Mouse (Mus musculus) embryonic facial prominence, embryonic 15.5 days (tissue): ENCODE data around the gene Cpsf3. TPM values are rescaled to one million over a fixed set of nuclear protein-coding genes. Genes with fewer than 3 reads are reported as not detected.

Experiments
- ATAC-seq: fragments of 200-750 bp; cut with Nextera tagmentation; 2 replicates; pipeline ENCODE4 v1.8.0; 2017; ENCODE audit warnings: low read depth, moderate TSS enrichment; ENCODE audit not compliant: insufficient number of reproducible peaks, low FRiP score, low TSS enrichment
- H3K27ac ChIP-seq: fragments of 300-500 bp; sonication (generic); replicated peaks from 2 replicates; pipeline ENCODE4 v1.5.1; 2015; ENCODE audit warnings: mild to moderate bottlenecking, inconsistent platforms
- H3K27me3 ChIP-seq: fragments of 300-500 bp; sonication (generic); 2 replicates; pipeline ENCODE4 v1.6.1; 2015; ENCODE audit warnings: inconsistent platforms
- H3K36me3 ChIP-seq: fragments of 300-500 bp; sonication (generic); 2 replicates; pipeline ENCODE4 v1.6.1; 2015; ENCODE audit warnings: mild to moderate bottlenecking, inconsistent platforms
- H3K4me1 ChIP-seq: fragments of 300-500 bp; sonication (generic); 2 replicates; pipeline ENCODE4 v1.6.1; 2015; ENCODE audit warnings: inconsistent platforms
- H3K4me2 ChIP-seq: fragments of 300-500 bp; sonication (generic); replicated peaks from 2 replicates; pipeline ENCODE4 v1.6.1; 2015; ENCODE audit warnings: mild to moderate bottlenecking, inconsistent platforms
- H3K4me3 ChIP-seq: fragments of 300-500 bp; sonication (generic); replicated peaks from 2 replicates; pipeline ENCODE4 v1.5.1; 2015; ENCODE audit warnings: mild to moderate bottlenecking, inconsistent platforms
- H3K9ac ChIP-seq: fragments of 300-500 bp; sonication (generic); 2 replicates; pipeline ENCODE4 v1.6.1; 2015; ENCODE audit warnings: inconsistent platforms
- H3K9me3 ChIP-seq: fragments of 300-500 bp; sonication (generic); replicated peaks from 2 replicates; pipeline ENCODE4 v1.6.1; 2016; ENCODE audit warnings: inconsistent platforms
- WGBS: fragments of 180-500 bp; shearing (Covaris S2); methylation state at CpG from one replicate; pipeline ENCODE4 v1.1.7; 2015; 5-methylcytosine and 5-hydroxymethylcytosine counted together
- polyA plus RNA-seq: library from polyadenylated mRNA; unstranded; fragments of >200 nt; fragmentation: Nextera tagmentation; extraction: Ambion mirVana; gene quantifications from 2 replicates; pipeline ENCODE4 v1.2.1, GENCODE M21; 2015

The Cpsf3 gene
- polyA plus RNA-seq = 89.6 and 96.8 TPM in 2 replicates

DNA sequence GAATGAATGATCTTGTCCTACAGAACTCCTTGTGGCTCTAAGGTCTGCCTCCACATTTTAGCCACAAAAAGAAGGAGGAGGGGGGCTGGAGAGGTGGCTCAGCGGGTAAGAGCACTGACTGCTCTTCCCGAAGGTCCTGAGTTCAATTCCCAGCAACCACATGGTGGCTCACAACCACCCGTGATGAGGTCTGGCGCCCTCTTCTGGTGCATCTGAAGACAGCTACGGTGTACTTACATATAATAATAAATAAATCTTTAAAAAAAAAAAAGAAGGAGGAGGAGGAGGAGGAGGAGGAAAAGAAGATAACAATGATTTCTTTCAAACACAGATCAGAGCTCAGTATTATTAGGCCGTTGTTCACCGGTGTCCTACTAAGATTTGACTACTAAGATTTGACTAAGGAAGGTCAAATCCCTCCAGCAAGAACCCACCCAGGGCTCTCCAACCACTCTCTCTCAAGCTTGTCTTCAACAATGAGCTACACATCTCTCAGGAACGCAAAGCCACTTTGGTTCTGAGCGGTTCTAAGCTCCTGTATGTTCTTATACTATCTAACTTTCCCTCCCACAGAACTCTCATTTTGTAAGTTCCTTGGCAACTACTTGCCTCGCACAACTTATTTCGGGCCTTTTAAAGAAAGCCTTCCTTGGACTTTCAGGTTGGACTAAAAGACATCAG, at the start of gene Cpsf3:
Gene Cpsf3, plus strand, starts transcription at position 631 of the 681 bp plus-strand sequence.
- peaks cover 21% of the 10 kb centered on the region for H3K4me1 ChIP-seq
- ATAC-seq = no peak
- peak within 1 kb of the TSS; percentile 89 for H3K4me3 ChIP-seq
- H3K27ac ChIP-seq = peak within 1 kb of the TSS; percentile 95
- H3K9me3 ChIP-seq = no peaks in the 10 kb centered on the region
- no peaks in the 10 kb centered on the region; the same call in 1 of the 2 replicates for H3K36me3 ChIP-seq
- 52% methylated on average over 11 of the region's 11 CpGs for WGBS
- H3K4me2 ChIP-seq = peak within 1 kb of the TSS; percentile 84
- peak within 1 kb of the TSS; percentile 90 for H3K9ac ChIP-seq
- H3K27me3 ChIP-seq = no peaks in the 10 kb centered on the region

DNA sequence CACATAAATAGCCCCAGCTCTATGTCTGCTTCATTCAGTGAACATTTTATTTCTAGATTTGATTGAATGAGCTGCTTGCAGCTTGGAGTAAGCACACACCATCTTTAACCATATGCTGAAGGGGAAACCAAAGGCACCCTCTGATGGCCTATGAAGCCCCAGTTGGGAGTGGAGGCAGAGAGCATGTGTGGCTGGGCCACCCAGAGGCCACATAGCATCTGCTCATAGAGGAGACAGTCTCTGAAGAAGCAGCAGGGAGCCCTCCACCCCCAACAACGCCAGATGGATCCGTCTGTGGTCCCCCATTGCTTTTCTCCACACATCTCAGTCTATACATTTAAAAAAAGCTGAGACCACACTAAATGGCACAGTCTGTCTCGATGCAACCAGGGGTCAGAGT, 43.2 kb upstream of the Cpsf3 start:
- no peak overlapping the region for H3K9ac ChIP-seq
- H3K36me3 ChIP-seq = peaks cover 35% of the 10 kb centered on the region
- H3K9me3 ChIP-seq = no peaks in the 10 kb centered on the region
- no peak for ATAC-seq
- no peak overlapping the region for H3K27ac ChIP-seq
- no peaks in the 10 kb centered on the region for H3K27me3 ChIP-seq
- H3K4me3 ChIP-seq = no peak overlapping the region
- no peak overlapping the region for H3K4me2 ChIP-seq
- 88% methylated on average over 3 of the region's 3 CpGs for WGBS
- no peaks in the 10 kb centered on the region for H3K4me1 ChIP-seq

DNA sequence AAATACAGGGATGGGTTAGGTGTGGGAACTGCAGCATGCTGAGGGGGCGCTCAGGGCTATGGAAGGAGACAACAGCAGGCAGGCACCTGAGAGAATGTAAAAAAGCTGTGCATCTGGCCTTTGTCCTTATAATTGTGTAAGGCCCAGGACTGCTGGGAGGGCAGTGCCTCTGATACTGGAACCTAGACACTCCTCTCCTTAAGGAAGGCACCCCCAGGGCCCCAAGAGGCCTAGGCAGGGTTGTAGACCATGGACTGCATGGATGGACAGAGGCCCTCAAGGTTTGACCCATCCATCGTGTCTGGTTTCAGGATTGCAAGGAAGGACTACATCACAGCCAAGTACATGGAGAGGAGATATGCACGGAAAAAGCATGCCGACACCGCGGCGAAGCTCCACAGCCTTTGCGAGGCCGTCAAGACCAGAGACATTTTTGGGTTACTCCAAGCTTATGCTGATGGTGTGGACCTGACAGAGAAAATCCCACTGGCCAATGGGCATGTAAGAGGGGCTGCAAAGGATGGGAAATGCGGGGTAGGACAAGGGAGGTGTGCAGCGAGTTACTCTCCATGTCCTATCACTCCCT, 40.7 kb upstream of the Cpsf3 start:
- 95% methylated on average over 11 of the region's 11 CpGs for WGBS
- peaks cover 34% of the 10 kb centered on the region for H3K36me3 ChIP-seq

DNA sequence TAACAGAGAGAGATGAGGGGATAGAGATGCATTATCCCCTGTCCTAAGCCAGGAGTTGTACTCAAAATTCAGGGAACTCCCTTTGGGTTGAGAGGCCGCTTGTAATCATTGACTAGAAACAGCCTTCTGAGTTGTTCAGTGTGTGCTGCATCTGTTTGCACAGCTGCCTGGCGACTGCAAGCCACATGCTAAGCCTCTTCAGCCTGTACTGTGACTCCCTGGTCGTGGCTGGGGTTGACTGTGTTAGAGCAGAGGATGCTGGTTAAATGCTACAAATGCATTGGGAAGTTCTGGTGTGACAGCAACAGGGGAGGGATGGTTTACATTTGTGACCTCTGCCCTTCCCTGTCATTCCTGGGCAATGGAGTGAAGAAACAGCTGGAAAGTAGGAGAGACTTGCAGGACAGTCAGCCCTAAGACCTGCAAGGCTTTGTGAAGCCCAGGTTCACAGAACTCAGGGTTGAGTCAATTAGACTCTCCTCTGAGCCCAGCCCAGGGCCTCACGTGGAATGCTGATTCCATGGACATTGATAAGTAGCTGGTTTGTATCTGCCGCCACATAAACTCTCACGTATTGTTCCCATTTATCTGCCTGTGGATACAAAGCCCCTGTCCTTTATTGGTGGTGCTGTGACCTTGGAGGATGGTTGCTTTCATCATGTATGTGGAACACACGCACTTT, 37.3 kb upstream of the Cpsf3 start:
- Histone ChIP-seq H3K27me3 (no peaks in the 10 kb centered on the region), H3K4me3 (no peak overlapping the region), H3K9ac (no peak overlapping the region), H3K36me3 (peaks cover 54% of the 10 kb centered on the region), H3K4me1 (no peaks in the 10 kb centered on the region), H3K4me2 (no peak overlapping the region), H3K27ac (no peak overlapping the region), H3K9me3 (no peaks in the 10 kb centered on the region)
- WGBS = 73% methylated on average over 7 of the region's 7 CpGs
- no peak for ATAC-seq

More for the DNA sequence above, 40.7 kb upstream of the Cpsf3 start:
- Histone ChIP-seq H3K4me3 (no peak overlapping the region), H3K27me3 (no peaks in the 10 kb centered on the region), H3K4me2 (no peak overlapping the region), H3K4me1 (no peaks in the 10 kb centered on the region), H3K9ac (no peak overlapping the region), H3K9me3 (no peaks in the 10 kb centered on the region), H3K27ac (no peak overlapping the region)
- ATAC-seq = no peak

DNA sequence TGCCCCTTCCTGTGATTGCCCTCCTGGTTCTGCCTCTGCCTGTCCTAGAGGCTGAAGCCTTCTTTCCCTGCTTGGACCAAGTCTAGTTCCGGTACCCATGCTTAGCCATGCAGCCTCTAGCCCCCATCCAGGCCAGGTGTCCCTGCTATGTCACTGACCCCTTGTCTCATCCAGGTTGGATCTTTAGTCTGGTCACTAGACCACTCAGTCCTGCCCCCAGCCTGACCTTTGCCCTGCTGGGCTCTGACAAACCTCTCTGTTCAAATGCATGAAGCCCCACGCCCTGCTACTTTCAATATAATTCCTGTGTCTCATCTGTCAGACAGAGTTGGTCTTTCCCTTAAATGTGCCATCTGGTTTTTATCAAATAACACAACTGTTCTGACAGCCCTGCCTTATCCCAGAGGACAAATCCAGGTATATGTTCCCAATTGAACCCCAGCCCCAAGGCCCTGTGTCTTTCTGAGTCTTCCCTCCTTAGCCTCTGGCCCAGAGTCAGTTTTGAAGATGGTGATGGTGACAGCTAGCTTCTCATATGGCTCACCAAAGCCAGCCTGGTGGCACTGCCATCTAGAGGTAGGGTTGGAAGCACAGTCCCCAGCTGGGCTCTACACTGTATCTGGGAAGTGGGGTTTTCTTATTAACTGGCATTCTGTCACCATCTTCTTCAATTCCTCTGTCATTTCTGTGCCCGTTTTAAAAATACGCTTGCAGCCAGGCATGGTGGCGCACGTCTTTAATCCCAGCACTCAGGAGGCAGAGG, 24.5 kb upstream of the Cpsf3 start:
- H3K4me2 ChIP-seq = no peak overlapping the region
- H3K9ac ChIP-seq = no peak overlapping the region
- peaks cover 52% of the 10 kb centered on the region for H3K36me3 ChIP-seq
- ATAC-seq = no peak
- 86% methylated on average over 6 of the region's 6 CpGs for WGBS
- H3K9me3 ChIP-seq = no peaks in the 10 kb centered on the region
- no peak overlapping the region for H3K27ac ChIP-seq
- H3K27me3 ChIP-seq = no peaks in the 10 kb centered on the region
- no peak overlapping the region for H3K4me3 ChIP-seq
- H3K4me1 ChIP-seq = no peaks in the 10 kb centered on the region

DNA sequence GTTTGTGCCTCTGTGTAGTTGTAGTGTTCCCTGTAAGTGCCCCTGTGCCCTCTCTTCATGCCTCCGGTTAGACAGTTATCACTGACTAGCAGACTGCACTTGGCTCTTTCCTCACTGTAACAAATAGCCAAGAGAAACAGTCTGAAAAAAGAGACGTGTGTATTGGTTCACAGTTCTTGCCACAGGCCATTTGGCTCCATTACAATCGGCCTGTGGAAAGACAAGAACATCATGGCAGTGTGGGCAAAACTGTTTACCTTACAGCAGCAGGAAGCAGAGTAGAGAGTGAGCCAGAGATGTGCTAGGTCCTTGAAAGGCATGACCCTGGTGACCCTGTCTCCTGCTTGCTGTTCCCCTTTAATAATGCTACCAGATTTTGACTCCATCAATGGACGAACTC, 23.7 kb upstream of the Cpsf3 start:
- H3K36me3 ChIP-seq = peaks cover 53% of the 10 kb centered on the region
- H3K9me3 ChIP-seq = no peaks in the 10 kb centered on the region
- ATAC-seq = no peak
- no peaks in the 10 kb centered on the region for H3K27me3 ChIP-seq
- 69% methylated on average over 4 of the region's 4 CpGs for WGBS
- H3K27ac ChIP-seq = no peak overlapping the region
- no peaks in the 10 kb centered on the region for H3K4me1 ChIP-seq
- no peak overlapping the region for H3K4me2 ChIP-seq
- no peak overlapping the region for H3K9ac ChIP-seq
- no peak overlapping the region for H3K4me3 ChIP-seq

DNA sequence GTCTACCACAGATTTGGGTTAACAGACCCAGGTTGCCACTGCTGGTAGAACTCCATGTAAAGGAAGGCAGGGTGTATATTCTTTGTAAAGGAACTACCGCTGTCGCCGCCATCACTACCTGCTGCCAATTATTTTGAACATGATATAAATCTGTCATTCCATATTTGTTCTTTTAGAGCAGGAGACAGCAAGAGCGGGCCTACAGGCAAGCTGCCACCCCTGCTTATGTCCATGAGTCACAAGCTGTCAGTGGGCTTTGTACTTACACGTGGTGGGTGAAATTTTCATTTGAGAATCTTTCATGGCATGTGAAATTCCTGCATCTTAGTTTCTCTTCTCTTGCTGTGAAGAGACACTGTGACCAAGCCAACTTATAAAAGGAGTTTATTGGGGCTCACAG, 21.9 kb upstream of the Cpsf3 start:
- 0 out of 2 replicates have a peak overlapping the region, but pooled peaks have one; percentile 28 for H3K27ac ChIP-seq
- no peak overlapping the region for H3K9ac ChIP-seq
- H3K4me2 ChIP-seq = no peak overlapping the region
- WGBS = 91% methylated on average over 5 of the region's 5 CpGs
- no peaks in the 10 kb centered on the region for H3K9me3 ChIP-seq
- no peaks in the 10 kb centered on the region for H3K4me1 ChIP-seq
- H3K27me3 ChIP-seq = no peaks in the 10 kb centered on the region
- H3K36me3 ChIP-seq = peaks cover 44% of the 10 kb centered on the region
- no peak overlapping the region for H3K4me3 ChIP-seq
- ATAC-seq = no peak

DNA sequence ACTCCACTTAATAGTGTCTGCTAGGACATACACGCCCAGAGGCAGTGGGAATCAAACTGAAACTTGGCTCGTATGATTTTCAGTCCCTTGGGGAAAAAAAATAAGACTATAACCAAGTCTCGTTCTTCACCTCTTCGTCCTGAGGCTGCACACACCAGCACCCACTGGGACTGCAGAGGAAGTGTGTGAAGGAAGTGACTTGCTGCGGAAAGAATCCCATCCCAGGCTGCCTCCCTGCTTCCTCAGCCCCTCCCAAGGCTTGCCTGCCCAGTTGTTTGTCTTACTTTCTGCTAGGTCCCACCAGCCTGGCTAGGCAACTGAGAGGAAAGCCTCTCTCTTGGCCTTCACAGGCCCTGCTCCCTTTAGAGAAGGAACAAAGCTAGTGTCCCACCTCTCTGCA, 20.9 kb upstream of the Cpsf3 start:
- Histone ChIP-seq H3K4me2 (no peak overlapping the region), H3K27me3 (no peaks in the 10 kb centered on the region), H3K9me3 (no peaks in the 10 kb centered on the region), H3K4me1 (no peaks in the 10 kb centered on the region), H3K9ac (no peak overlapping the region), H3K4me3 (no peak overlapping the region), H3K36me3 (peaks cover 45% of the 10 kb centered on the region), H3K27ac (0 out of 2 replicates have a peak overlapping the region, but pooled peaks have one; percentile 9)
- 72% methylated on average over 5 of the region's 5 CpGs for WGBS
- no peak for ATAC-seq

DNA sequence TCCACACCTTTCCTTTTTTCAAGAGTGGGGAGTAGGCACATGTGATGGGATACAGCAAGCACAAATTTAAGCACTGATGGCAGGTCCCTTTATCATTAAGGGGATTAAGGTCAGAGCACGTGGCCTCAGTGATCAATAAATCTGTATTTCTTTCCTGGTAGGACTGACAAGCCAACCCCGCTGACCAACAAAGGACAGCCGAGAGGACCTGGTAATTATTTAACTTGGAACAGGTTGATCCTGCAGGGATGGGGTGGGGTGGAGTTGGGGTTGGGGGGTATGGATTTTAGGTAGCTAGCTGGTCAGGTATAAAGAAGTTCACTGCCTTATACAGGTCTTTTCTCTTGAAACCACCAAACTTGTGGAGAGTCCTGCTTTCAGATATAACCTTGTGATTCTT, 20.2 kb upstream of the Cpsf3 start:
- no peak for ATAC-seq
- WGBS = 86% methylated on average over 3 of the region's 3 CpGs
- Histone ChIP-seq H3K27me3 (no peaks in the 10 kb centered on the region), H3K4me1 (no peaks in the 10 kb centered on the region), H3K27ac (0 out of 2 replicates have a peak overlapping the region, but pooled peaks have one; percentile 9), H3K9ac (no peak overlapping the region), H3K36me3 (peaks cover 41% of the 10 kb centered on the region), H3K4me2 (no peak overlapping the region), H3K9me3 (no peaks in the 10 kb centered on the region), H3K4me3 (no peak overlapping the region)

DNA sequence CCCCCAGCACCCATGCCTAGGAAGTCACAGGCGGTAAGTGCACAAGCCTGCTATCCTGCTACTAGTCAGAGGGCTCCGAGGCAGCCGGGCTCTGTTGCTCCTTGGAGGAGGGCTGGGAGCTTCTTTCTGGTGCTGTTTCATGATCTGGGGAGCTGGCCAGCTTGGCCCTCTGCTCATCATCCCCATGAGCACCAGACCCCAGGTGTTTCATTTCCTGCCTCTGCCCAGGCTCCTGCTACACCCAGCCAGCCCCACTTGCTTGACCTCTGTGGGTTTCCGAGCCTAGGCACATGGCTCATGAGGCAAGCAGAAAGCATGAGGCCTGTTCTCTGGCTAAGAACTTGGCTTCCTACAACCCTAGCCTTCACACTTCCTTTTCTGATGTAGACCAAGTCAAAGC, 19.7 kb upstream of the Cpsf3 start:
- Histone ChIP-seq H3K9me3 (no peaks in the 10 kb centered on the region), H3K36me3 (peaks cover 41% of the 10 kb centered on the region)

More for the DNA sequence above, 19.7 kb upstream of the Cpsf3 start:
- no peaks in the 10 kb centered on the region for H3K27me3 ChIP-seq
- no peak overlapping the region for H3K27ac ChIP-seq
- no peaks in the 10 kb centered on the region for H3K4me1 ChIP-seq
- H3K4me3 ChIP-seq = no peak overlapping the region
- ATAC-seq = no peak
- WGBS = 87% methylated on average over 4 of the region's 4 CpGs
- no peak overlapping the region for H3K4me2 ChIP-seq
- H3K9ac ChIP-seq = no peak overlapping the region
